Mouse (Mus musculus) effector memory CD4-positive, alpha-beta T cell, adult 7 months (primary cell): Measurements from ENCODE around the gene Ccdc138. TPM values are rescaled to one million over a fixed set of nuclear protein-coding genes. Genes with fewer than 3 reads are reported as not detected.

ENCODE experiments used
- polyA plus RNA-seq: library from polyadenylated mRNA; unstranded; fragments of 100-300 nt; shearing (Covaris generic); gene quantifications from one replicate; pipeline ENCODE4 v1.2.1, GENCODE M21; 2017

Gene Ccdc138
- polyA plus RNA-seq = 2.3 TPM

DNA sequence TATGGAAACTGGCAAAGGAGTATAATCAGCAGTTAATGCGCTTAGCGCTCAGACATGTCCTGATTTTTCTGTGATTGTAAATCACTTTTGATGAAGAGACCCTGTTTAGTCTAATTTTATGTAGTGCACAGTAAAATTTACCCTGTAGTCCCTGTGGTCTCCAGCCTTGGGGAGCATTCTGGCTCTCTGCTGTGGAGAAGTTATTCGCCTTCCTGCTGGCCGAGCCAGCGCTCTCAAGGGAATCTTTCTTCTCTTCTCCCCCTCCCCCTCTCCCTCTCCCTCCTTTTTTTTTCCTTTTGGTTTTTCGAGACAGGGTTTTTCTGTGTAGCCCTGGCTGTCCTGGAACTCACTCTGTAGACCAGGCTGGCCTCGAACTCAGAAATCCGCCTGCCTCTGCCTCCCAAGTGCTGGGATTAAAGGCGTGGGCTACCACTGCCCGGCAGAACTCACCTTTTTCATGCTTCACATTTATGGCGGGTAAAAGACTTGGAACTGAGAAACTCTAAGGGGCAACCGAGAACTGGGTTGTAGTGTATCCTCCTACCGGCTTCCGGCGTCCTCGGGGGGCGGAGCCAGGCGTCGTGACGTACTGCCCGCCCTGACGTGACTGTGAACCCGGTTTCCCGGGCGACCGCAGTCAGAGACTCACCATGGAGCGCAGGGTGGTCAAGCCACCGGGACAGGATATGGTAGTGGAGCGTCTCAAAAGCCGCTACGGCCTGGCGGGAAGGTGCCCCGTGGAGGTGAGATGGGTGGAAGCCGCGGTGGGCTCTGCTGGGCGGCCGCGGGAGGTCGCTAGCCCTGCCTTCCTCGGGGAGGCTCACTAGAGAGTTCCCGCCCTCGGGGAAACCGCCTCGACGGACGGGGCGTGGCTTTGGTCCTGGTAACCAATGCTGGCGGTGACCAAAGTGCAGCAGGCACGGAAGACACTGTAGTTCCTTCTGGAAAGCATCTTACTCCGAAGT, at the start of gene Ccdc138:
Gene Ccdc138 (plus strand): TSS at position 629 of the 965 bp plus-strand sequence.

Other genes starting within 250 kb of the Ccdc138 start
- 47.2 TPM for gene Gcc2, start 242.5 kb upstream of the Ccdc138 start, polyA plus RNA-seq
- 87.0 TPM for gene Lims1, start 174.5 kb upstream of the Ccdc138 start, polyA plus RNA-seq
- gene Ranbp2, start 51.0 kb upstream of the Ccdc138 start, polyA plus RNA-seq = 66.8 TPM
- gene Edar, start 177.7 kb downstream of the Ccdc138 start, polyA plus RNA-seq = 0.10 TPM
- gene Gm17542, start 220.3 kb downstream of the Ccdc138 start, polyA plus RNA-seq = not detected